Mouse (Mus musculus) retina, adult 2 months (tissue): ENCODE results near the gene Tppp3.

ENCODE experiments used
- DNase-seq: peaks from one replicate; pipeline ENCODE4 v3.0.0-alpha.2; 2012; ENCODE audit warnings: low read depth, low spot score

Gene Tppp3

DNA sequence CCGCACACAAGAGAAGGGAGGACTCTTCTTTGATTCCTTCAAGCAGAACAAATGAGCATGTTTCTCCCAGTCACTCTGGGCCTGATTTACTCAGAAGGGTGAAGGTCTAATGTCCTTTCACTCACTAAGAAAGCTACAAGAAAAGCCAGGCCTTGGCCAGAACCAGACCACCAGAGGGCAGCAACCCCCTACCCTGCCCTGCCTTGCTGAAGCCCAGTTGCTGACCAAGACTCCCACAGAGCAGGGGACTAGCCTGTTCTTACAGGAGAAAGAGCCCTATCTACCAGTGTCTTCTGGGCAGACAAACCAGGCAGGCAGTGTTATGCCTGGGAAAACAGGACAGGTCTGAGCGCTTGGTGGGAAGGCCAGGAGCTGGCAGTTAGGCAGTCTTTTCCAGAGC is 13.1 kb upstream of the Tppp3 start:
- DNase-seq: no peak

DNA sequence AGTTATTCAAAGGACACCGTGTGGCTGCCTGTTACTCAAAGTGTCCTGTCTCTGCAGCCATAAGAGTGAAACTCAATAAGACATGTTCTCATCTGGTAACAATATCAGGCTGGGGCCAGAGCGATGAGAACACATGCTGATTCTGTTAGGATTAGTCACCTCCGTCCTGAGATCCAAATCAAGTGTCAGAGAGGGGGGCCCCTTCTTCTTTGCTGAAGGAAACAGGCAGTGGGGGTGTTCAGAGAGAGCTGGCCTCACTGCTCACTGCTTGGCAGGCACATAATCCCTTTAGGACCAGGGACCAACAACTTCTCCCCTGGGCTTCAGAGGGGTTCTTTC is 12.7 kb upstream of the Tppp3 start:
- no peak for DNase-seq

DNA sequence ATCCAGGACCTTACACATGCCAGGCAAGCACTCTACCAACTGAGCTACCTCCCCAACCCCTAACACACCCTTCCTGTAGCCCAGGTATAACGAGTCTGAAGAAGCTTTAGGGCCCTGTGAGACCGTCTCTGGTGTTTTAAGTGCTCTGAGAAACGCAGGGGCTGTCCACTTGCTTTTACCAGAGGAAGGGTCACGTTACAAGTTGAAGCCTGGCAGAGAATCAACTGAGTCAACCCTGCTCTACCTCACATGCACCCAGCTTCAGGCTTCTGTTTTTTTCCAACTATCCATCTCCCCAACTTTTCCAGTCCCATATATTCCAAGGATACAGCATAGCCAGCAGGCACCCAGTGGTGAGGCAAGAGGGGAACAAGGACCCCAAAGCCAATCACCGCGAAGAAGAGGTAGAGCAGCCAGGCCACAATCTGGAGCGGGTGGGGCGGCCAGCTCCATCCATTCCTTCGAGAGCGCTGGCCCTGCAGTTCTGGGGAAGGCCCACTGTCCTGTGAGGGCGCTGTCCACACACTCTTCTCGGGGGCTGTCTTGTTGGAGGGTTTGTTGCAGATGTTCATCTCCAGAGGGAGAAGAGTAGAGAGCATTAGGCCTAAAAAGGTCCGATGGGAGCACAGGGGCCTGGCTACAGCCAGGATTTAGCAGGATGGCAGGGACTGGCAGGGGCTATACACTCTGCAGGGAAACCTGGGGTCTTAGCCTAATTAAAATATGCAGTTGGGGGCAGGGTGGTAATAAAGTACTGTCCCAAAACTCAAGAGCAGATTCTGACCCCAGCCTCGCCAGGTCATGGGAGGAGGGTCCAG is 12.1 kb upstream of the Tppp3 start:
- no peak for DNase-seq

DNA sequence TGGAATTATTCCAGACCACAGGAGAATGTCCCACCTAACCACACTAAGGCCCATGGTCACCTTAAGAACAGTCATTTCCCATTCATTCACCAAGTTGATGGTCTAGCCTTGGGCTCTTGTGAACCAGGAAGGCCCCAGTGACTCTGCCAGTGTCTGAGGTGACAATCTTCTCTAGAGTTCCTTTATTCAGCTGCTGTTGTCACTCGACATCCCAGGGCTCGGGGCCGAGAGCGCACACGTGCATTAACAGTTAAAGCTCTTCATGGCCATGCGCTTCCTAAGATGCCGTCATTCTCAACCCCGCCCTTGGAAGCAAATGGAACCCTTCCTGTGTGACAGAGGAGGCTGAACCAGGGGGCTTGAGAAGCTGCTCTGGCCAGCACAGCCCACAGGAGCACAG is 10.8 kb upstream of the Tppp3 start:
- no peak for DNase-seq

DNA sequence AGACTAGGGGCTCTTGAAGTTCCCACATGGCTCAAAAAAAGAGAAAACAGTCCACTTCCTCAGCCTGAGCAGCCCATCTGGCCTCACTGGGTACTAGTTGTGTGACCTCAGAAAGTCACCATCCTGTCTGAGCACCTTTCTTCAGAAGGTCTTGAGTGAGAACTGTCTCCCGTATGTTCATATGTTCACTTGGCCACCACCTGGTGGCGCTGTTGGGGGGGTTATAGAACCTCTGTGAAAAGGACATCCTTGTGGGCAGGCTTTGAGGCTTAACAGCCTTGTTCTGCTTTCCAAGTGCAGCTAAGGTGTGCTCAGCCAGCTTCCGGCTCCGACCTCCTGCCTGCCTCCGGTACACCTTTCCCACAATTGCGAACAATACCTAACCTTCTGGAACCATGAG is 10.1 kb upstream of the Tppp3 start:
- no peak for DNase-seq

DNA sequence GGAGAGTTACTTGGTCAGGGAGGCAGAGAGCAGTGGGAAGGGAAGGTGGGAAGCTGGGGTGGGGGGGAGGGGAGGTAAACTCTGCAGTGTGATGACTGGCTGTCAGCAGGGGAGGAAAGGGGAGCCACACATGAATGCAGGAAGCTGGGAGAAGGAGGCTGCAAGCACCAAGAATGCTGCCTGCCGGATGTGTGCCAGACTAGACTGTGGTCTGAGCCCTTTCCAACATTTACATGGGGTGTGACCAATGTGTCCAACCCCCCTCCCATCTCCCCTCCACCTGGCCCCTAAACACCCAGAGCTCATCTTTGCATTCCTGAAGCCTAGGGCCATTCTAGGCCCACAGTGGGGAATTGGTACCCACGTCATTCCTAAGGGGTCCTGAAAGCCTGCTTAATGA is 9.7 kb upstream of the Tppp3 start:
- no peak for DNase-seq

DNA sequence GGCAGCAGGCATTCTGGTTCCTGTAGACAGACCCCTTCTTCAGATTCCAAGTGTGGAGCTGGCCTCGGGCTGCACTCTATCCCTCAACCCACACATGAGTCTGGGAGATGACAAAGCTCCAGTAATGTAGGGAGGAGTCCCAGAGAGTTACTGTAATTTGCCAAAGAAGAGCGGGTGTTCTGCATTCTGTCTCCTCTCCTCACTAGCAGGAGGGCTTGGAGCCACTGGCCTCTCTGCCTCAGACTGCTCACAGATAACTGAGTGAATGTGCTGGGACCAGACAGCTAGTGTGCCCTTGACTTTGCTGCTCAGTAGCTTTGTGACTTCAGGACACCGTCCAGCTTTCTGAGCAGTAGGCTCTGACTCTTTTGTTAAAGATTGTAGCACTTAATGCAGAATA is 6.5 kb upstream of the Tppp3 start:
- no peak for DNase-seq

DNA sequence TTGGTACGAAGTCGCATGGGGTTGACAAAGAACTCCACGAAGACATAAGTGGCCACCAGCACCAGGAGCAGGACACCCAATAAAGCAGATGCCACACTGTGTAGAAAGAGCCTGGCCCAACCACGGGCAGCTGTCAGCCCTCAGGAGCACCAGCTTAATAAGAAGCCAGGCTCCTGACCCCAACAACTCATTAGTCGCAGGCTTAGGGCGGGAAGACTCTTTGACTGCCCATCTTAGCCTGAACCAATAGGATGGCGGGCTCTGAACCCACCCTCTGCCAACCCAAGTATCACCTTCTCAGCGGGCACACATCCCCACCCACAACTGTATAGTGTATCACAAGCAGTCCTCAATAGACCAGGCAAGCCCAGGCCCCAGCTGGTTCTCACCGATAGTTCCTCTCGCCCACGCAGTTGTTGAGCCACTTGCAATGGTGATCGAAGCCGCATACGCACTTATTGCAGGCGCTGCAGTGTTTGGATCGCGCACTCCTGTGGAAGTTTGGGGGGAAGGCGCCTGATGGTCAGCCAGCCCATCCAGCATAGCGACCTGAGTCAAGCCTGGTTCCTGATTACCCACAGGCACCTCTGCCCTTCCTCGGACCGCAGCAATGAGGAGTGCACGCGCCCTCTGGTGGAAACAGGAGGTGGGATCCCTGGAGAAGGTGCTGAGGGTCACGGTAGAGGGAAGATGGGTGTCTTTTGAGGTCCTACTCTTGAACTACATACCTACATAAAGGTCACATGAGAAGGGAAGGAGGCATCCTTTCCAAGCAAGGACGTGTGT is 5.5 kb upstream of the Tppp3 start:
- no peak for DNase-seq

DNA sequence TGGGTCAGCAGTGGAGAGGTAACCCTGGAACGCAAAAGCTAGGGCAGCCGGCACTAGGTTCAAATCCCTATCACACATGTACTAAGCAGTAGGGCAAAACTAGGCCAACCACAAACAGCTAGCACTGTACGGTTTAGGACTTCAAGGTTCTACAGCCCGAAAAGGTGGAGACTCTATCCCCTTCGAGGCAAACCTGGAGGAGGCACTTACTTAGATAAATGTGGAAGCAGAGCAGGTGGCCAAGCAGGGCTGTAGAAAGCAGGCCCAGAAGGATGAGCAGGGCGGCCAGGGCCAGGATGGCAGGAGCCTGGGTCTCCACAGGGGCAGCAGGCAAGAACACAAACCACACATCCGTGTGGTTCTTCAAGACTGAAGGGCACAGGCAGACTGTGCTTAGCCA is 4.8 kb upstream of the Tppp3 start:
- DNase-seq: no peak

DNA sequence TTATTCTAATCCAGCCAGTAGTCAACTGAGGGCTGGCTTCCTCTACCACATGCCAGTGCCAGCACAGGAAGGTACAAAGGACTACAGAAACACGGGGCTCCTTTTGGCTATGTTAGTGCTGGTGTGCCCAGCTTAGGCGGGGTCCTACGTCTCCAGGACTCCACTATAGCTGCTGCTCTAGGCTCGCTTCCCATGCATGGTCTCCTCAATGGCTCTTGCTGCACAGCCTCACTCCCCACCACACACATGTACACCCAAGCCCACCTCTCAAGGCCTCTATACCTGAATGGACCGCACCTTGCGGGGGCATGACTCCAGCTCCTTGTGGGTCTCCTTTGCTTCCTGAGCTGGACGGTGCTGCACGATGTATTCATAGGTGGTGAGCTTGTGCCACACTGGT is 4.4 kb upstream of the Tppp3 start:
- DNase-seq: no peak

DNA sequence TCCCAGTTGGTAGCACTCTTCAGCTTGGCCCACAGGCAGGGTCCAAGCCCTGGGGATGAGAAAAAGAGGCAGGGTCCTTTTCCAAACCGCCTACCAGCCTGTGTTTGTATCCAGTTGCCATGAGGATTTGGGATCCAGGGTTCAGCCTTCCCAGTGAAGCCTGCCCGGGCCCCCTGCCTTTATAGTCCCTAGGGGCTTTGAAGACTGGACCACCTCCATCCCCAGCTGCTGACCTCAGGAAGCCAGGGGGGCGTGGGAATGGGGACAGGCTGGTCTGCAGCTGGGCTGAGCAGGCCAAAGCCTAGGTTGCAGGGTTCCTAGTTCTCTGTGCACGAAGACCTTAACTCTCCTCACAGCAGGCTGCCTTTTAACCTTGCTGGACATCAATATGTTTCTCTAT is 3.9 kb upstream of the Tppp3 start:
- no peak for DNase-seq

DNA sequence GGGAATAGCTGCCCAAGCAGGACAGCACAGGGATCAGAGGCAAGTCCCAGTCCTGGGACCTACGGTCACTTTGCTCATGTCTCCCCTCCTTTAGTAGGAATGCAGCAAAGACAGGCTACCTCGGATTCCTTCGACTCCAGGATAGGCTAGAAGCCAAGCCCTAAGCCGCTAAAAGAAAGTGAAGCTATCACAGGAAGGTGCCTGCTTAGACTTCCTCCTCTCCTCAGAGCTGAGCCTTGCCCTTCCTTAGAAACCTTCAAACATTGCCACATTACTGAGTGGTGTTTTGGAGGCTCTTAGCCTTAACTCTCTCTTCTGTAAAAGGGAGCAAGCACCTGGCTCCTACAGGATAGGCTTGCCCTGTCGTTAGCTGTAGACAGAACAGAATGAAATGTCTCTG is 3.4 kb upstream of the Tppp3 start:
- no peak for DNase-seq

DNA sequence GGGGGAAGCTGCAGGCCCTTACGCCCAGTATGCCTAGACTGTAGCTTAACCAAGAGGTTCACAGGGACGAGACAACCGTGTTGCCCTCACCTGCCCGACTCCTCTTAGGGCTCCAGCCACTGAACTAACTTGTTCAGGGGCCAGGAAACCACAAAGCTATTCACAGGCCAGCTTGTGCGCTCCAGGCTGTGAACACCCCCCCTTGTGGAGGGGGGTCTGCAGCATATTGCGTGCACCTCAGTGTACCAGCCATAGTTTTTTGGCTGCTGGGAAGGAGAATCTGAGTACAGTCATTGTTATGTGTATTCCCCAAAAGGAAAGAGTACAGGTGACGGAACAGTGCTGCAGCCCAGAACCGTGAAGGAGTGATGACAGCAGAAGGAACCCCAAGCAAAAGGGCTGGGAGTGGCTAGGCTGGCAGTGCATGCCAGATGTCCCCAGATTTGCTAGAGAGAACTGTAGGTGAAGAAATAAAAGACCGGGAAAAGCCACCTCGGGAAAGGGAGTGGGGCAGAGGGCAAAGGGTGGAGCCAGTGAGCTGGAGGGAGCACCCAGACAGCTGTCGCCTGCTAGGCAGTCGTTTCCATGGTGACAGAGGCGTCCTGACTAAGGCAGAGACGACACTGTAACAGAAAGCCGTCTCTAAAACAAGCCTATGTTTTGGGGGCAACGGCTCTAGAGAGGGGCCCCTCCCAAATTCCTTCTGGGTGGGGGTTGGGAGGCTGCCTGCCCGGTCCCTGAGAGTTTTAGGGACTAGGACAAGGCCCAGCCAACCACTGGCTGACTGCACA is 2.7 kb upstream of the Tppp3 start:
- DNase-seq: no peak

DNA sequence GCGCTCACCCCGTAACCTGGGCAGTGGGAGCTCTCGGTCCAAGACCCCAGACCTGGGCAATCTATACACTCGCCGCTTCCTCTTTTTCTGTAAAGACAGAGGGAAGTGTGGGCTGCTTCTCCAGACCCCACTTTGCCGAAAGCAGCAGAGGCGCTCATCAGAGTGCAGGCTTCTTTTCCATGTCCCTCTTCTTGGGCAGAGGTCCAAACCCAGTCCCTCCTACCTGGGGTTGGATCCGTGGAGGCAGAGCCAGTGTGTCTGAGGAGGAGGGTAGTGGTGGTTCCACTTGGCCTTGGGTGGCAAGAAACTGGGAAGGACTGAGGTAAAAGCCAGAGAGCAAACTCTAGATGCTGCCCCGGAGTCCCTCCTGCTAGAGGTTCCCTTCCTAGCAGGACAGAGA is 1.7 kb upstream of the Tppp3 start:
- DNase-seq: no peak

DNA sequence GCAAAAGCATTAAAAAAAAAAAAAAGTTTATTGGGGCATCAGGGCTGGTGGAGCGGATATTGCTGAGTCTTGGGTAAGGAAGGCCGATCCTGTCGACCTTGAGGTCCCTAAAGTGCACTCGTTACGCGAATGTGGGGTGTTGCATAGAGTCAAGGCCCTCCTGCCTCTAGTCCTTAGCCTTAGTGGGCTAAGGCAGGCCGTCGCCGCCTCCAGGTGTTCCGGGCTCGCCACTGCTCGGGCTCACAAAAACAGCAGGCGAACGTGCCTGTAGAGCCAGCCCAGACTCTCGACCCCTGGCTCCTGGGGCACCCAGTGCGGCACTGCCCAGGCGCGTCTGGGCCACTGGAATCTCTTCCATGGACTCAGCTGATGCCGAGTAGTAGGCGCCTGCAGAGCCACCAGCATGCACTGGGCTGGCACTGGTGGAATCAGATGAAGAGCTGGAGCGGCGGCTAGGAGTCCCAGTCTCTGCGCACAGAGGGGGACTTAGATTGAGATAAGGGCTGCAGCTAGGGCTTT is 1.1 kb upstream of the Tppp3 start:
- DNase-seq: no peak

DNA sequence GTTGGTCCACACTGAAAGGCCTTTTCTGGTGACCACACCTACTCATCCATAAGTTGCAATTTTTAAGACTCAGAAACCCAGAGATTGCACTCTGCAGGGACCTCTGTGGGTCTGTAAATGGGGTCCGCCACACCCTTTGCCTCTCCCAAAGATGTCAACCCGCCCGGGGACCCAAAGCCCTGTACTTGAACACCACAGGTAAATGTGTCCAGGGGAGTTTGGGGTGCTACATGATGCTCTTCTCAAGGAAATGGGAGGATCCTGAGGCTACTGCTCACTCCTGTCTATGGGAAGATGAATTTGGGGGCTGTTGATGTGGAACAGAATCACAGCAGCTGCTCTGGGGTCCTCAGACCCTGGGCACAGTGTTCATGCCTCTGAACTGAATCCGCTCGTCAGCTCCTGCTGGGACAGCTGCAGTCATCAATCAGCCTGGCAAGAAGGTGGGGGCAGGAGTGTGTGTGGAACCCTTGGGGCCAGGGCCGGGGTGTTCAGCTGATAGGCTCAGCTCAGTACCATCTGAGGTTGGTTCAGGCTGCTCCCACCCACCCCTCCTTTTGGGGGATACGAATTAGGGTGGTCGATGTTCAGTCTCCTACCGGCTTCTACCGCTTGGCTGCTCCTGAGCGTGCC is 529 bp downstream of the Tppp3 start:
- DNase-seq: no peak

DNA sequence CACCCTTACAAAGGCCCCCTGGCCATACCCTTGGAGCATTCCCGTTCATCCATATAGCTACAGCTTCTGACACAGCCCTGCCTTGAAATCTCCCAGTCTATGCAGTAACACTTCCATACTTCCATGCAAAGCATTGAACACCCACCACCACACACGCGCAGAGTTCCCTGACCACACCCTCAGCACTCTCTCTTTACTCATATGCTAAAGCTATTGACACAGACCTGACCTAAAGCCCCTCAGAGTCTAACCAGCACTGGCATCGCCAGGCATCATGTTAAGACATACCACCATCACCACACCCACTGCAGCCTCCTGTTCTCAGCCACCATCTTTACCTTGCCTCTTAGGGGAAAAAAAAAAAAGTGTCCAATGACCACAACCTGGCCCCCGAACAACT is 1.1 kb downstream of the Tppp3 start:
- DNase-seq: no peak

DNA sequence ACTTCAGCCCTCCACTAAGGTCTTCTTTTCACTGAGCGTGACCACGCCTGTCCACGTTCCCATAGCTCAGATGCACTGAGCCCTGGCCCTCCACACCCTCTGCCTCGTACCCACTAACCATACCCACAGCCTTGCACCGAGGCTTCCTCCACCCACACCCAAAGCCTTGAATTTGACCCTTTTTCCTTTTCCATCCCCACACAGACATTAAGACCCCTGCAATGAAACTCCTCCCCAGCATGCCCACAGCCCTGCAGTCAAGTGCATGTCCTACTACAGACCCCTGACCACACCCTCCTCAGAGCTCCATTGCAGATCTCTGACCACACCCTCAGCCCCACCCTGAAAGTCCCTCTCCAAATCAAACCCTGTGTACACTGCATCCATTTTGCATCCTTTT is 1.5 kb downstream of the Tppp3 start:
- DNase-seq: no peak

DNA sequence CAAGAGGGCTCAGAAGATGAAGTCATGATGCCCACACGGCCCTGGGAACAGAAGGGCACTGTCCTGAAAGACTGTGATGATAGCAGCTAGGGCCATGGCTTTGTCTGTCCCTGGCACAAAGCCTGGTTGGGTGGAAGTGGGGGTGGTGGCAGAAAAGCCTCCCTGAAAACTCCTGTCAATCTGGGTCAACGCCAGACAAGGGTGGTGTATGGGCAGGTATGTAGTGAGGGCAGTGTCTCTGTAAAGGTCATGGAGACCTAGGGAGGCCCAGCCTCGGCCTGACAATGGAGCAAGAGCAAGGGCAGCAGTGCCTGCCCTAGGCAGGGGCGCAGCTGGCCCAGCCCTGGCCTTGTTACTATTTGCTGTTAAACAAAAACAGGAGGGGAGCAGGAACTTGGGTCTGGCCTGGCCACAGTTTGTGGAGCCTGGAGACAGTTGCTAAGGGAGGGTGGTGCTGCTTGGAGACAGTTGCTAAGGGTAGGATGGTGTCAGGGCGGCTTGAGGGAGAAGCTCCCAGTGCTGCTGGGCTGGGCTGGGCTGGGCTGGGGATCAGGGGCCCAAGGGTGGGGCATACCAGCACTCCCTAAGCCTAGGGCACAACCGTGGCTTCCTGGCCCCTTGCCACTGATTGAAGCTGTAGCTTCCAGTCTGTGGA is 2.2 kb downstream of the Tppp3 start:
- no peak for DNase-seq

DNA sequence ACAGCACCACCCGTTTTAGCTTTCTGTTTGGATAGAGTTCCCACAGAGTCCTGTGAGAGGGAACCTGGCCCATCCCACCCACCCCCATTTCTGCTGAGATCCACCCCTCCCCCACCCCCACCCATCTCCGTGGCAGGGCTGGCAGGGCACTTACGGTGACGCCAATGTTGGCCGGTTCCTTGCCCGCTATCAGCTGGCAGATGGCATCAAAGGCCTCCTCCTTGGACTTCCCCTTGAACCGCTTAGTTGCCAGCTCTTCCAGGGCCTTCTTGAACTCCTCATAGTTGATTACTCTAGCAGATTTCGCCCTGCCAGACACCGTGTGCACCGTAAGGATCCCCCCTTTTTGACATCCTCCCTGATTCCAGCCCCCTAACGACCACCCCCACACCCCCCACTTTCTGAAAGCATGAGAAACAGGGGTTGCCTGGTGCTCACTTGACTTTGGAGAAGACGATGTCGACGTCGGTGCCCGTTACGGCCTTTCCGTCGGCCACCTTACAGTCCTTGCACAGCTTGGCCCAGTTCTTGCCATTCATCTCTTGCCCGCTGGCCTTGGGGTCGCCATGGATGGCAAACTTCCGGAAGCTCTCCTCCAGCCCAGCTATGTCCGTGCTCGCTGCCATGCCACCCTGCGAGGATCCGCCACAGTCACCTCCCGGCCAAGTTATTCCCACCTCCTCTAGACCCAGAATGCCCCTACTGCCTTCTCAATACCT is 3.2 kb downstream of the Tppp3 start:
- DNase-seq: no peak
